Mouse (Mus musculus): ENCODE data around the gene Bcar3. TPM values are rescaled to one million over a fixed set of nuclear protein-coding genes. Genes with fewer than 3 reads are reported as not detected.

Gene Bcar3
- polyA plus RNA-seq, 1 experiment from 2014 or later = 2.8 TPM

- no peaks in the 10 kb centered on the region for H3K36me3 ChIP-seq (ENCODE audit: control insufficient read depth, insufficient read depth, low read length)
- peaks cover 17 to 22% of the 10 kb centered on the region in 2 experiments for H3K4me1 ChIP-seq (ENCODE audit: control insufficient read depth in 2 of 2, insufficient read depth in 2 of 2, low read length in 2 of 2)
- no peak overlapping the region for H3K4me2 ChIP-seq (ENCODE audit: low read length)
- H3K9ac ChIP-seq (ENCODE audit: low read length) = no peak overlapping the region
- H3K27ac ChIP-seq (replicated peaks in 1 of 2; ENCODE audit: control insufficient read depth in 1 of 2, insufficient read depth in 1 of 2, low read depth in 2 of 2, low read length in 2 of 2) = no peak overlapping the region
- H3K4me3 ChIP-seq (ENCODE audit: control insufficient read depth in 1 of 2, insufficient read depth in 1 of 2, low read depth in 1 of 2, low read length in 2 of 2) = no peak overlapping the region
- H3K9me3 ChIP-seq (ENCODE audit: control insufficient read depth, low read length) = no peaks in the 10 kb centered on the region
- WGBS = 79% methylated on average over 3 of the region's 3 CpGs
- ATAC-seq (ENCODE audit: insufficient number of reproducible peaks, insufficient read depth, low FRiP score, low read depth) = no peak
- H3K27me3 ChIP-seq (ENCODE audit: control insufficient read depth, insufficient read depth, low read length) = 0 out of 2 replicates have a peak, but pooled peaks cover 3% of the 10 kb centered on the region
Measured at GRCm38 (mm10) chr3:122520365-122520764, 226.4 kb downstream of the Bcar3 start.

DNA sequence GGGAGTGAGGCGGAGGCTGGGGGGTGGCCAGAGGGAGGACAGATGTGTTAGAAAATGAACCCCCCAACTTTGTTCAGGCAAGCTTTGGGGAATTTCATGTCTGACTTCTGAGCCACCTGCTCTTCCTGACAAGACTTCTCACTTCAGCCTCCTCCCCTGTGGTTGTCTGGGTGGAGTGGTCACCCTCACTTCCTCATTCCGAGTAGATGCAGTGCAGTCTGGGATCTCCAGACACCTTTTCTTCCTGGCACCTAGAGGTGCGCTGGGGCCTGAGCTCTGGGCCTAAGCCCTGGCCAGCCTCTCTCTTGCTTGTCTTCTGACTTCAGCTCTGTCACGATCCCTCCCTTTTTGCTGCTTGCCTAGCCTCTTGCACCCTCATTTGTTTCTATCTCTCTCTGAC, 226.9 kb downstream of the Bcar3 start:
- no peak overlapping the region for H3K4me3 ChIP-seq (ENCODE audit: control insufficient read depth in 1 of 2, insufficient read depth in 1 of 2, low read depth in 1 of 2, low read length in 2 of 2)
- H3K4me1 ChIP-seq (ENCODE audit: control insufficient read depth in 2 of 2, insufficient read depth in 2 of 2, low read length in 2 of 2) = peaks cover 12 to 17% of the 10 kb centered on the region in 2 experiments
- no peak overlapping the region for H3K4me2 ChIP-seq (ENCODE audit: low read length)
- H3K9me3 ChIP-seq (ENCODE audit: control insufficient read depth, low read length) = no peaks in the 10 kb centered on the region
- H3K36me3 ChIP-seq (ENCODE audit: control insufficient read depth, insufficient read depth, low read length) = no peaks in the 10 kb centered on the region
- H3K27ac ChIP-seq (replicated peaks in 1 of 2; ENCODE audit: control insufficient read depth in 1 of 2, insufficient read depth in 1 of 2, low read depth in 2 of 2, low read length in 2 of 2) = no peak overlapping the region
- H3K9ac ChIP-seq (ENCODE audit: low read length) = no peak overlapping the region
- 0 out of 2 replicates have a peak, but pooled peaks cover 3% of the 10 kb centered on the region for H3K27me3 ChIP-seq (ENCODE audit: control insufficient read depth, insufficient read depth, low read length)
- WGBS = 83% methylated on average over 4 of the region's 4 CpGs
- no peak for ATAC-seq (ENCODE audit: insufficient number of reproducible peaks, insufficient read depth, low FRiP score, low read depth)

- no peak for ATAC-seq (ENCODE audit: insufficient number of reproducible peaks, insufficient read depth, low FRiP score, low read depth)
- Histone ChIP-seq H3K9ac (ENCODE audit: low read length) (no peak overlapping the region), H3K4me3 (ENCODE audit: control insufficient read depth in 1 of 2, insufficient read depth in 1 of 2, low read depth in 1 of 2, low read length in 2 of 2) (no peak overlapping the region), H3K4me1 (ENCODE audit: control insufficient read depth in 2 of 2, insufficient read depth in 2 of 2, low read length in 2 of 2) (peaks cover 10 to 13% of the 10 kb centered on the region in 2 experiments; a peak in 3 of 4 replicates), H3K9me3 (ENCODE audit: control insufficient read depth, low read length) (no peaks in the 10 kb centered on the region), H3K4me2 (ENCODE audit: low read length) (no peak overlapping the region), H3K27me3 (ENCODE audit: control insufficient read depth, insufficient read depth, low read length) (0 out of 2 replicates have a peak, but pooled peaks cover 3% of the 10 kb centered on the region), H3K27ac (replicated peaks in 1 of 2; ENCODE audit: control insufficient read depth in 1 of 2, insufficient read depth in 1 of 2, low read depth in 2 of 2, low read length in 2 of 2) (no peak overlapping the region), H3K36me3 (ENCODE audit: control insufficient read depth, insufficient read depth, low read length) (no peaks in the 10 kb centered on the region)
- WGBS = 36% methylated on average over 1 of the region's 1 CpGs
Measured at GRCm38 (mm10) chr3:122521294-122521693, 227.4 kb downstream of the Bcar3 start.

DNA sequence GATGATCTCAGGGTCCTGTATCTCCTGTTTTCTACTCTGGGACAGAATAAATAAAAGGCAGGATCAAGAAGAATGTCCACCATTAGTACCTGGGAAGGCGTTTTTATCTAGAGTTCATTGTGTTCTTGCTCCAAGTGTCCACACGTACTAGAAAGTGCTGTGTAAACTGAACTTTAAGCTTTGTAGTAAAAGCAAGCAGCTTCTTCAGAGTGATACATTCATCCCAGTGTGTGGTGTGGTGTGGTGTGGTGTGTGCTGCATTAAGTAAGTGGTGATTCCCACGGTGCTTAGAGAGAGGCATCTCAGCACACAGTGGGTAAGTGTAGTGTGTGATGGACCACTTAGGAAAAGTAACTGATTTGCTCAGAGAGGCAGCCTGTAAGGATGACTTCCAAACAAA, 234.5 kb downstream of the Bcar3 start:
- no peak for ATAC-seq (ENCODE audit: insufficient number of reproducible peaks, insufficient read depth, low FRiP score, low read depth)
- no peak overlapping the region for H3K27ac ChIP-seq (replicated peaks in 1 of 2; ENCODE audit: control insufficient read depth in 1 of 2, insufficient read depth in 1 of 2, low read depth in 2 of 2, low read length in 2 of 2)
- 73% methylated on average over 3 of the region's 3 CpGs for WGBS

DNA sequence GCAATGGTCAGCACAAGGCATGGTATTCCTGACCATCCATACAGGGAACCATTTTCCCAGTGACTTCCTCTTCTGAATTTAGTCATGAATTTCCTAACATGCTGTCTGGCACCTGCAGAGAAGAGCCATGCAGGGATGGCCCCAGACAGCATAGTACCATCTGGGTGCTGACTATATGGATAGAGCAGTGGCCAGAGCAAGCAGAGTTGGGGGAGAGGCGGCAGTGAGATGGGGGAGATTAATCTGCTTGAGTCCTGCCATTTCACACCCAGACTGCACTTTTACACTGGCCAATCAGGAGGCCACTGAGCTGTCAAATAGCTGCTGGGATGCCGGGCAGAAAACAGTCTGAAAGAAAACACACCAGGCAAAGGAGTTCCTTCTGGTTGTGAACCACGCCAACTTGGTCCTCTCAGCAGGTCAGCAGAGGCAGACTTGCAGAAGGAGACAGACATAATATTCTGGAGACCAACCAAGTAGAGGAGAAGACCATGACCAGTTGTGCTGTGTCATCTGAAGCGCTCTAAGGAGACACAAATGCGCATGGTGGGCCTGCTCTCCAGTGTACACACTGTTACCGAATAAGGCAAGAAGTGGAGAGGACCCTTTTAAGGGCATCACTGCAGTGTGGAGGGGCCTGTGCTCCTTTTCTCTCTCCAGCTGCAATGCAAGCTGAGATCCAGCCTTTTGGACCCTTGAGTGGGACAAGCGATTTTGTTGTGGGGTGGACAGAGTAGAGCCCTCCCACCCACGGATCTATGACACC, 242.2 kb downstream of the Bcar3 start:
- Histone ChIP-seq H3K4me3 (ENCODE audit: control insufficient read depth in 1 of 2, insufficient read depth in 1 of 2, low read depth in 1 of 2, low read length in 2 of 2) (no peak overlapping the region), H3K27ac (replicated peaks in 1 of 2; ENCODE audit: control insufficient read depth in 1 of 2, insufficient read depth in 1 of 2, low read depth in 2 of 2, low read length in 2 of 2) (no peak overlapping the region), H3K9me3 (ENCODE audit: control insufficient read depth, low read length) (no peaks in the 10 kb centered on the region), H3K36me3 (ENCODE audit: control insufficient read depth, insufficient read depth, low read length) (peaks cover 33% of the 10 kb centered on the region), H3K4me2 (ENCODE audit: low read length) (no peak overlapping the region), H3K9ac (ENCODE audit: low read length) (no peak overlapping the region), H3K27me3 (ENCODE audit: control insufficient read depth, insufficient read depth, low read length) (no peaks in the 10 kb centered on the region), H3K4me1 (ENCODE audit: control insufficient read depth in 2 of 2, insufficient read depth in 2 of 2, low read length in 2 of 2) (peaks cover 2% of the 10 kb centered on the region in 2 experiments; a peak in 1 of 4 replicates)
- WGBS = 60% methylated on average over 8 of the region's 8 CpGs
- ATAC-seq (ENCODE audit: insufficient number of reproducible peaks, insufficient read depth, low FRiP score, low read depth) = no peak

More for the DNA sequence above, 234.5 kb downstream of the Bcar3 start:
- no peaks in the 10 kb centered on the region for H3K9me3 ChIP-seq (ENCODE audit: control insufficient read depth, low read length)
- H3K4me2 ChIP-seq (ENCODE audit: low read length) = no peak overlapping the region
- H3K4me1 ChIP-seq (ENCODE audit: control insufficient read depth in 2 of 2, insufficient read depth in 2 of 2, low read length in 2 of 2) = no peaks in the 10 kb centered on the region
- no peaks in the 10 kb centered on the region for H3K27me3 ChIP-seq (ENCODE audit: control insufficient read depth, insufficient read depth, low read length)
- no peak overlapping the region for H3K9ac ChIP-seq (ENCODE audit: low read length)
- no peak overlapping the region for H3K4me3 ChIP-seq (ENCODE audit: control insufficient read depth in 1 of 2, insufficient read depth in 1 of 2, low read depth in 1 of 2, low read length in 2 of 2)
- no peaks in the 10 kb centered on the region for H3K36me3 ChIP-seq (ENCODE audit: control insufficient read depth, insufficient read depth, low read length)

GRCm38 (mm10) chr3:122538851-122539250, 244.9 kb downstream of the Bcar3 start:
- H3K36me3 ChIP-seq (ENCODE audit: control insufficient read depth, insufficient read depth, low read length) = peaks cover 52% of the 10 kb centered on the region
- H3K27ac ChIP-seq (replicated peaks in 1 of 2; ENCODE audit: control insufficient read depth in 1 of 2, insufficient read depth in 1 of 2, low read depth in 2 of 2, low read length in 2 of 2) = no peak overlapping the region
- no peak for ATAC-seq (ENCODE audit: insufficient number of reproducible peaks, insufficient read depth, low FRiP score, low read depth)
- no peaks in the 10 kb centered on the region for H3K9me3 ChIP-seq (ENCODE audit: control insufficient read depth, low read length)
- peaks cover 2% of the 10 kb centered on the region in 2 experiments; a peak in 1 of 4 replicates for H3K4me1 ChIP-seq (ENCODE audit: control insufficient read depth in 2 of 2, insufficient read depth in 2 of 2, low read length in 2 of 2)
- H3K4me3 ChIP-seq (ENCODE audit: control insufficient read depth in 1 of 2, insufficient read depth in 1 of 2, low read depth in 1 of 2, low read length in 2 of 2) = no peak overlapping the region
- WGBS = 90% methylated on average over 2 of the region's 2 CpGs
- no peak overlapping the region for H3K4me2 ChIP-seq (ENCODE audit: low read length)
- H3K9ac ChIP-seq (ENCODE audit: low read length) = no peak overlapping the region
- H3K27me3 ChIP-seq (ENCODE audit: control insufficient read depth, insufficient read depth, low read length) = no peaks in the 10 kb centered on the region

DNA sequence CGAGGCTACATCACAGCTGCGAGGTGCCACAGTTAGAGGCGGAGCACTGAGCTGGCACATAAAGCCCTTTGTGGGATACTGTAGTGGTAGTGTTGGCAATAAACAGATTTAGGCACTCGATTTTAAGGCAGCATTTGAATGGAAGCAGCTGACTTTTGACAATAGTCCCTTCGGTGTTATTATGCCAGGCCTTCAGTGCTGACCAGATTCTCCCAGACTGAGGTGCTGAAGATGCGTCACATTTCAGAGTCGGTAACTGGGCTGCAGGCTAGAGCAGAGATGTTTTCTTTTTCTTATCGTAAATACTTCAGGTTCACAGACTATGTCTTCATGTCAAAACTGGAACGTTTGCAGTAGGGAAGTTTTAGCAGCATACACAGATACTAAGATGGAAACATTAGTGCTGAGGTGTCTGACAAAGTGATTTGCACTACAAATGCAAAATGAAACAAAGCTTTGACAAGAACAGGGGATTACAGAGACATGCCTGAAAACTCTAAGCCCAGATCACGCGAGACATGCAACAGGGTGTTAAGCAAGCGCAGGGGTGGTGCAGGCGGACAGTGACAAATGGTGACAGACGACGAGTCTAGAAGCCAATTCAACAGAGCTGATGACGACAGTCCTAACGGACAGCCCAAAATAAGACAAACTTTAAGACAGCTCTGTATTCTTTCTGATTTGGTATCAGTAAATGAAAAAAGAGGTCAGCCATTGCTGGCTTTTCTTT, 246.2 kb downstream of the Bcar3 start:
- no peak for ATAC-seq (ENCODE audit: insufficient number of reproducible peaks, insufficient read depth, low FRiP score, low read depth)
- Histone ChIP-seq H3K9me3 (ENCODE audit: control insufficient read depth, low read length) (no peaks in the 10 kb centered on the region), H3K36me3 (ENCODE audit: control insufficient read depth, insufficient read depth, low read length) (peaks cover 64% of the 10 kb centered on the region)

More for the DNA sequence above, 246.2 kb downstream of the Bcar3 start:
- Histone ChIP-seq H3K9ac (ENCODE audit: low read length) (no peak overlapping the region), H3K4me2 (ENCODE audit: low read length) (no peak overlapping the region), H3K27ac (replicated peaks in 1 of 2; ENCODE audit: control insufficient read depth in 1 of 2, insufficient read depth in 1 of 2, low read depth in 2 of 2, low read length in 2 of 2) (no peak overlapping the region), H3K27me3 (ENCODE audit: control insufficient read depth, insufficient read depth, low read length) (no peaks in the 10 kb centered on the region), H3K4me1 (ENCODE audit: control insufficient read depth in 2 of 2, insufficient read depth in 2 of 2, low read length in 2 of 2) (peaks cover 2% of the 10 kb centered on the region in 2 experiments; a peak in 1 of 4 replicates), H3K4me3 (ENCODE audit: control insufficient read depth in 1 of 2, insufficient read depth in 1 of 2, low read depth in 1 of 2, low read length in 2 of 2) (no peak overlapping the region)
- 72% methylated on average over 17 of the region's 17 CpGs for WGBS

Measured in heart, embryonic 14.5 days (tissue).